Mouse (Mus musculus): Measurements from ENCODE around the gene Haao.

- TF ChIP-seq POLR2A (IDR thresholded peaks at IDR 0.05; ENCODE audit: borderline replicate concordance, extremely low read depth, insufficient read depth, insufficient read length, poor library complexity, severe bottlenecking), result no peak
- TF ChIP-seq CTCF (IDR thresholded peaks at IDR 0.05; ENCODE audit: borderline replicate concordance, extremely low read depth, insufficient read depth, insufficient read length), result no peak
These were observed 13.6 kb downstream of the Haao start for GRCm38 (mm10) chr17:83834120-83834519.

Data from brain, embryonic 14.5 days (tissue).